Mouse (Mus musculus) urinary bladder, postnatal 36 days (tissue): ENCODE results near the gene Fcrl5.

Source experiments
- DNase-seq, 2 experiments: peaks; one replicate each; pipeline ENCODE4 v3.0.0; 2022; ENCODE audit warnings: low spot score in 2 of 2, mixed read lengths in 1 of 2

The Fcrl5 gene

DNA sequence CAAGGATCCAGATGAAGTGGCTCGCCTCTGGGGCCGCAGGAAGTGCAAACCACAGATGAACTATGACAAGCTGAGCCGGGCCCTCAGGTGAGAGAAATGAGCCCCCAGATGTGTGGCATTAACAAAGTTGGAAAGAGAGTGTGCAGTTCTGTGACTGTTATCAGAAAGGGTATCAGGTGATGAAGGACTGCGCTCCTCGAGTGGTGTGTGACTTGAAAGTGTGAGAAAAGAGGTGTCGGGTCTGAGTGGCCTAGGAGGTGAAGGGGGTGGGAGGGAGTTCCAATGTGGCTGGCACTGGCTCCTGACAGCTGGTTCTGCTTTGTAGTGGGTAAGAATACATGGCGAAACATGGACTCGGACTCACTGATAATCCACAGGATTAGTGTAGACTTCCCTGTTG is 92.4 kb downstream of the Fcrl5 start:
- DNase-seq: no peak

DNA sequence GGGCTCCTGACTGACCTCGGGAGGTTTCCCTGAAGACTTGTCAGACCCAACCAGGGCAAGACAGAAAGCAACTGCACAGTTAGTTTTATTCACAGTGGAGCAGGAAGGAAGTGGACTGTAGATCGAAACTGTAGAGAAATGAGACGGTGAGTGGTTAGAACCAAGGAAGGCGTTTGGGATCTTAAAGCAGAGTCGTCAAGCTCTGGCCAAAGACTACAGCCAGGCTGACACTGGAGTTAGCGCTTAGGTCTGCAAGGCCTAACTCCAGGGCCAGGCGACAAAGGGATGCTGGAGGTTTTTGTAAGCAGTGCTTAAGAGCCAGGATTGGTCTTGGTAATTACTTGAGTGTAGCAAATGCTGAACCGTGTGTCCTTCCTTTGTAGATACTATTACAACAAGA is 93.3 kb downstream of the Fcrl5 start:
- DNase-seq: no peak

DNA sequence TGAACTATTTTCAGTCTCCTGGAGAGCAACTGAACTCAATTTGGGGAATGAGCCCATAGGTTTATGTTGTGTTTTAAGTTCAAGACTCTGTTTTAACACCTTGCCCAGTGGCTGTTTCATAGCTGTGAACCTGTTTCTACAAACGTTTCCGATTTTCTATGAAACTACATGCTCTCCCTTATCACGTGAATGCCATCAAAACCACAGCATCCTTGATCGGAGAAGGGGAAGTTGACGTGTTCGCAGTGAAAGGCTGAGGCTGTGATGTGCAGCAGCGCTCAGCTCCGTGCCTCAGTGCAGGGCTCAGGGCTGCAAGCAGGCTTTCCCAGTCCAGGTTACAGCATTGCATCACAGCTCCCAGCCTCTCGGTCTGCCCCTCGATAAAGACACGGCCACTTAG is 94.0 kb downstream of the Fcrl5 start:
- DNase-seq: peak in 1 of 2 experiments; percentile 28

DNA sequence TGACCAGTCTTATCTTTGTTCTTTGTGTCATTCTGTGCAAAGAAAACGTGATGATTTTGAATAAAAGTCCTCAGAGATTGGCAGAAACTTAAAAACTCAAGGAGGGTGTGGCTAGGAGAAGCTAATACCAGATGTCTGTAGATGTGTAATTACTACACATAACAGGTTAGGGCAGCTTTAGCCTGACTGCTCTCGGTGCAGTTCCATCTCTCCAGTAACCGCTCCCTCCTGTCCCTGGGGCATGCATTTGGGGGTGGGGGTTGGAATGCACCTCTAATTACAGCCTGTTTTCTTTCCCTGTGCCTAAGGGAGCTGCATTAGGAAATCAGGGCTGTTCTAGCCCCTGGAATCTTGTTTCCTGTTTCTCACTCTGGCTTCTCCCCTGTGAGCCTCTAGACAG is 94.7 kb downstream of the Fcrl5 start:
- no peak for DNase-seq

DNA sequence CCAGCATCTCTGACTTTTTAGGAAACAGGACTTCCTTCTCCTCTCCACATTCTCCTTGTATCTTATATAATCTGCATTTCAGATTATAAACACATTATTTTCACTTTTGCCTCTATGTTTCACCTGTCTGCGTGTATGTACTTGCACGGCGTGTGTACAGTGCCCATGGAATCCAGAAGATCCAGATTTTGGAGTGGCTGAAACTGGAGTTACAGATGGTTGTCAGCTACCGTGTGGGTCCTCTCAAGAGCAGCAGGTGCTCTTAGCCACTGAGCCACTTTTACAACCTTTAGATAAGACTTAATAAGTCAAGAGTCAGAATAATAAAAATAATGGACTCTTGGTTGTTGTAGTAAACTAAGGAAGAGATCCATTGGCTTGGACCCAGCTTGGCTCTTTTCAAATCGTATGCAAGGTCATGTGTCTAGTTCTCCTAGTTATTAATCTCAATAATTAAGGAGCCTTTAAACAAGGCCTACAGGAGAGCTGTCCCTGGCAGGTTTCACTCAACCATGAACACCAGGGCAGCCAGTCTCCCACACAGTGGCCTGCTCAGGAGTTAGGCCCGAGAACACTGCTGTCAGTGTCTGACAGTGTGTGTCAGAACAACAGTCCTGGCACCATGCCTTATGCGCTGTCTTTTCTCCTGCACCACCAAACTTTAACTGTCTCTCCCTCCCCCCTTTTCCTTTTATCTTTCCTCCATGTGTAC is 98.2 kb downstream of the Fcrl5 start:
- DNase-seq: no peak

DNA sequence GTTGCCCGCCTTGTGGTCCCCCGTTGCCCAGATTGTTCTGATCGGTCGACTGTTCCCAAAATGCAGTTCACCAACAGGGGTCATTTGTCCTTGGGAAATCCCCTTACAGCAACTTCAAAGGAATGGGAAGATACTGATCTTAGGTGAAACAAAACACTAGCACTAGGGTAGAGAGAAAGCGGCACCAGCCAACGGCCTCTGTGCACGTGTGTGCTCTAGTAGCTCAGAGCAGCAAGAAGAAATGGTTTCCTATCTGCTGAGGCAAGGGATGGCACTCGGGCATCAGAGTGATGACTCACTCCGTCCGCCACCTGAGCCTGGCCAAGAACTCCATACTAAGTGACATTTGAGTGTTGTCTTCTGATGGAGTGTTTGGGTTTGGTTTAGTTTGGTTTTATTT is 102.5 kb downstream of the Fcrl5 start:
- no peak for DNase-seq

DNA sequence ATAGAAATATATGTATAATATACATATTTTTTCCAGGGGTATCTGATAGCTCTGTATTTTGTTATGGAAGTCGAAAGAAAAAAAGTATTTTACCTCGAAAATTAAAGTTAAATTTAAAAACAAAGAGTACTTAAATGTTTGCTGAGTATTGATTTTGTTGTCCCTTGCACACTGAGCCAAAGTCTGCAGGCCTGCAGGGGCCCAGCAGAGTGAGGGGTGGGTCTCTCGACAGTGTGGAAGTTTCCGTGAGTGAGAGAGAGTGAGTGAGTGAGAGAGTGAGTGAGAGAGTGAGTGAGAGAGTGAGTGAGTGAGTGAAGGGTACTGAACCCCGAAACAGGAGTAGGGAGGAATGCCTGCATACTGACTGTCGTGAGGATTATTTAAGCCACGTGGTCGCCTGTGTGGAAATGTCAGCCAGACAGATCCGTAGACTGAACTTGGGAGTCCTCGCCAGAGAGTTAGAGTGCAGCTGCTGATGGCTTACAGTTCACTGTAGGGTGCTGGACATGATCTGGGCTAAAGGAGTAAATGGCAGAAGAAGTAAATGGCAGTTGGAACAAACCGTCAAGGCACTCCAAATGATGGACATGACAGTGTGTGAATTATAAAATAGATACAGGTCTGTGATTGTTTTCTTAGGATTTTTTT is 104.6 kb downstream of the Fcrl5 start:
- no peak for DNase-seq

DNA sequence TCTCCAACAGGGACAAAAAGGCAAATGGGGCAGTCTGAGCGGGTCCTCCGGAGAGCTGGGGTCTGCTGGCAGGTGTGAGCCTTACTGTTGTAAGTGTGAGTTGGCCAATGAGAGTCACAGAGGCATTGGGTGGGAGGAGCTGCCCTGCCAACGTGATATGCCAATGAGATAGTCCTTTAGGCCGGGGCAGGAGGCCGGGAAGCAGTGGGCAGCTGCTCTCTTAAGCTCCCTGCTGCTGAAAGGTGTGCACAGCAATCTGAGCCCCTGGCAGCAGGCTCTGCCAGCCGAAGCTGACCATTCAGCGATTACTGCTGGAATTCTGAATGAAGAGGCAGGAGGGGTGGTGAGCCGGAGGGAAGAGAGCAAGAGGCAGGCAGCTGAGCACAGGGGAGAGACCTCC is 105.1 kb downstream of the Fcrl5 start:
- no peak for DNase-seq

DNA sequence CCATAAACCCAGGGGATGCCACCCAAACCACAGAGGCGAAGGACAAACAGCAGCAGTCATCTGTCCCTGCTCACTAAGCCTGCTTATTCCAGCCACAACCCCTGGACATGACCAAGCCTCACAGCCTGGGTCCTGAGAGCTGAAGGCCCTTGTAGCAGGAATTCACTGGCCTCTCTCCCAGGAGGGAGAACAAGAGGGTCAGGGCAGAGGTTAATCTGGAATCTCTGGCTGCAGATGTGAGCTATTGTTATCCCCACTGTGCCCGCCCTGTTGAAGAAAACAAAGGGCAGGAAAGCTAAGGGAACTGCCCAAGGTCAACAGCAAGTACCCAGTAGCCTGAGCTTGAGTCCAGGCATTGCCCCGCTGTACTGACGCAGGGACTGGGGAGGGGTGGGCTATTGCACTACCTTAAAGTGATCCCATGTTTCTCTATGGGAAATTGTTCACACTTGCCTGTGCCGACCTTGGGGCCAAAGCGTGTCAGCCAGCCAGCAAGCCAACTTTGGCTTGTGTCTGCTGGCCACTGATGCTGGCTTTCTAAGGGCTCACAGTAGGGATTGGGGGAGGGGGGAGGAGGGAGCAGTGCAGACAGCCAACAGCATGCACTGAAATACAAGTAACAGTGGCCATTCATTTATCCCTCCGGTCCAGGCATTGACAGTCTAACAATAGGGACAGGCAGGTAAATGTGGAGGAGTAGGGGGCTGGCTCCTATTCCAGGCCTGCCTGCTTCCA is 107.1 kb downstream of the Fcrl5 start:
- DNase-seq: no peak

DNA sequence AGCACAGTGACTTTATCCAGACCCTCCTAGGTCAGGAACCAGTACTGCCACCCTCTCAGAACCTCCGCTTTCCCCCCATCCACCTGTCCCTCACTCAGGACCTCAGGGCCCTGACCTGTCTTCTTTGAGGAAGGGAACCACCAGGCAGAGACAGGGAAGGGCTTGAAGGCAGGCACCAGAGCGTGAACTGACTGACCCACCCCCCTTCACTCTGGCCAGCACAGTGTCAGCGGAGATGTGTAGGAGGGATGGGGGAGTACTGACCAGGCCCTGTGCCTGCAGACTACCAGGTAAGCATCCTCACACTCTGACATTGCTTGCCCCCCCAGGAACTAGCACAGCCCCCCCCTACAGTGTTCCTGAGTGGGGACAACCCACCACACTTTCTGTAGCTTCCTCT is 110.0 kb downstream of the Fcrl5 start:
- DNase-seq: no peak

DNA sequence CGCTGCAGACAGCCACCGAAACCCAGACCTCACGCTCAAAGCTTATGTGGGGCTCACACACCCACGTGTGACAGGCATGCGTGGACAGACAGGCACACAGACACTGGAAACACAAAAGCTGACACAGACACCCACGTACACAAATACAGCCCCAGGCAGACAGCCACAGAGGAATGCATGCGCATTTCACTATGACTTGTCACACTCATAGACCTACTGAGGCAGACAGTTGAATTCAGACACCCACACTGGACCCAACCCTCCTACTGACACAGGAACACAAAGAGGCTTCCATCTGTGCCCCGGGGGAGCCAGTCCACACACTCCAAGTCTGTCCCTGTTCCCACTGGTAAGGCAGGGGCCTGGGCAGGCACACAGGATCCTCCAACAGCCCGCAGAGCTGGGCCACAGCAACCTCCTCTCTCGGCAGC is 110.7 kb downstream of the Fcrl5 start:
- no peak for DNase-seq

DNA sequence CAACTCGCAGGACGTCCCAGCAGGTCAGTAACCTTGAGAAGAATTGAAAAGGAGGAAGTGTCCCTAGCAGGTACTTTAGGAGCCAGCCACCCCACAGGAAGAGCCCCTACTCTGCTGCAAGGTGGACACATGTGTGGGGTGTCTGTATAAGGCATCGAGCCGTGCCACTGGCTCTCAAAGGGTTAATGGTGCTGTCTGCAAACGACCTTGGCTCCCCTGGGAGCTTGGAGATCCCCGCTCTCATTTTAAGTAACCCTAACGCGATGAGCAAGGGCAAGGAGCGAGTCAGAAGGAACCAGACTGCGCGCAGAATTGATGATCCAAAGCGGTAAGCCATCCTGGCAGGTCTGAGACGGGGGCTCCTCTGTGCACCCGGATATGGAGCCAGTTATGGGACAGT is 114.3 kb downstream of the Fcrl5 start:
- DNase-seq: no peak
